Mouse (Mus musculus): ENCODE results near the gene Capn11. TPM values are rescaled to one million over a fixed set of nuclear protein-coding genes. Genes with fewer than 3 reads are reported as not detected.
A peak's percentile ranks its signal among the peaks of the same experiment; 100 is the strongest.

Gene Capn11
- polyA plus RNA-seq, 1 experiment from 2014 or later = 0.65 TPM

DNA sequence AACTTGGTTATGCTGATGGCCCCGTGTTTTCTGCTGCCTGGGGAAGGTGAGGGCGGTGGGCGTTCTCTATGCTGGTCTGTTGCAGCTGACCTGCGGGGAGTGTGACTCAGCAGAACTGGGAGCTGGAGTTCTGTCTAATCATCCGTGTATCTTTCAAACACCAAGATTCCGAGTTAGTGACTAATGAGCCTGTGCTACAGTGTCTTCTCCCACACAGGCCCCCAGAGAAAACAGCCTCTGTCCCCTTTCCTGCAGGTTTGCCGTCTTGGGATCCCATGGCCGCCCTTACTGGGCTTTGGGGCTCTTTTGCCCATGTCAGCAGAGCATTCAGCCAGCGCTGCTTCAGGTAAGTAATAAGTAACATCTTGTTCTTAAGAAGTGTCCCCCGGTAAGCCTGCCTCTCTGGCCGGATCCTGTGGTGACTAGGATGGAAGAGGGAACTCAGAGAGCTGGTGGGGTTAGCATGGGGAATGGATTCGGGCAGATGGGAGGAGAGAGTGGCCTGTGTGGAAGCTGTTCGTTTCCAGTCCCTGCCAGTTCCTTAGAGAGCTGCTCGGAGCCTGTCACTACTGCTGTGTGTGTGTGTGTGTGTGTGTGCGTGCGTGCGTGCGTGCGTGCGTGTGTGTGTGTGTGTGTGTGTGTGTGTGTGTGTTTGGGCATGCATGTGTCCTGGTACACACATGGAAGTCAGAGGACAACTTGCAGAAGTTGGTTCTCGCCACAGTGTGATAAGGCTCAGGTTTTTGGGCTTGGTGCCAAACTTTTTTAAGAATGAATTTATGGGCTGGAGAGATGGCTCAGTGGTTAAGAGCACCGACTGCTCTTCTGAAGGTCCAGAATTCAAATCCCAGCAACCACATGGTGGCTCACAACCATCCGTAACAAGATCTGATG is 36.3 kb upstream of the Capn11 start:
- H3K27me3 ChIP-seq = no peaks in the 10 kb centered on the region
- H3K9ac ChIP-seq (replicated peaks) = no peak overlapping the region
- H3K4me3 ChIP-seq (replicated peaks) = no peak overlapping the region
- H3K4me1 ChIP-seq (replicated peaks) = peaks cover 9% of the 10 kb centered on the region
- no peak overlapping the region for H3K27ac ChIP-seq
- H3K4me2 ChIP-seq = no peak overlapping the region
- ATAC-seq (ENCODE audit: insufficient number of reproducible peaks, insufficient read depth, low FRiP score, low TSS enrichment, low read depth) = no peak
- no peaks in the 10 kb centered on the region for H3K9me3 ChIP-seq
- H3K36me3 ChIP-seq = peaks cover 31% of the 10 kb centered on the region
- 79% methylated on average over 23 of the region's 23 CpGs for WGBS

DNA sequence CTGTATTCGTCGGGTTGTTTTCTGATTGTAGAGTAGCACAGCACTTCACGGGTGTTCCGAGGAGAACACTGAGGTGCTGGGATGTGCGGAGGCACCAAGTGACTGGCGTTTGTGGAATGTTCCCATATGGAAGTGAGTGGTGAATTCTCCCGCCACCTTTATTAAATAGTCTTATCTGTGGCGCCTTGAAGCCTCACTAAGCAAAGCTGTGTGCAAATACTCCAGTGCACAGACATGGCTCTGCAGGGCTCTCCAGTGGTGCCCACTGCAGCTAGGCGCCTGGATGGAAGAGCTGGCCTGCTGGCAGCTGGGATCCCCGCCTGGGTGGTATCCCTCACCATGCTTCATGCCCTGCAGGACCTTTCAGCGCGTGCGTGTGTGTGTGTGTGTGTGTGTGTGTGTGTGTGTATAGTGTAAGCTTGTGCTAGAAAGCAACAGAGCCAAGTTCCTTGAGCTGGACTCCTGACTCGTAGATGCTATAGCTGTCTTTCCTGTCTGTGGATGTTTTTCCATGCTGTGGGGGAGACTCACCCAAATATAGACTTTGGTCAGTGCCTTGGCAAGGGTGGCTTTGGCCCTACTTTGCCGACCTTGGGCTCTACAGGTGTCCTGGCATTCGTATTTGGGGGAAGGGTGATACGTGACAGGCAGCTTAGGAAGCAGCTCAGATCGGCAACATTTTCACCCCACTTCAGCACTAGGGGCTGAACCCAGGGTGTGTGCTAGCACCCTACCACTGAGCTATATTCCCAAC is 34.9 kb upstream of the Capn11 start:
- Histone ChIP-seq H3K36me3 (peaks cover 24% of the 10 kb centered on the region), H3K9ac (replicated peaks) (no peak overlapping the region), H3K27me3 (no peaks in the 10 kb centered on the region), H3K9me3 (no peaks in the 10 kb centered on the region), H3K4me1 (replicated peaks) (peaks cover 3% of the 10 kb centered on the region; the same call in 1 of the 2 replicates), H3K4me2 (no peak overlapping the region), H3K27ac (no peak overlapping the region), H3K4me3 (replicated peaks) (no peak overlapping the region)
- WGBS = 84% methylated on average over 18 of the region's 18 CpGs
- ATAC-seq (ENCODE audit: insufficient number of reproducible peaks, insufficient read depth, low FRiP score, low TSS enrichment, low read depth) = no peak

DNA sequence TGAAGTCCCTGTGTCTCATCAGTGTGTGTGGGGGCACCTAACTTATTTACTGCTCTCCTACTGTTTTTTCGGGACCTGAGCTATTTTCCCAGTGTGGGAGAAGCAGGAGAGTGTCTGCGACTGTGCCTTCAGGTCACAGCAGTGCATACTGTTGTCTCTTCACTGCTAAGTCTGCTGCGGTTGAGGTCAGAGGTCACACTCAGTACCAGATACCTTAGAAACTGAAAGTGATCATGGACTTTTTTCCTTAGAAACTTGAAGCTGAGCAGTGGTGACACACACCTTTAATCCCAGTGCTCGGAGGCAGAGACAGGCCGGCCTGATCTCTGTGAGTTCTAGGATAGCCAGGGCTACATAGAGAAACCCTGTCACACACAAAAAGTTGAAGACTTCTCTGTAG is 33.0 kb upstream of the Capn11 start:
- 74% methylated on average over 5 of the region's 5 CpGs for WGBS
- Histone ChIP-seq H3K27ac (no peak overlapping the region), H3K4me2 (no peak overlapping the region), H3K36me3 (peaks cover 9% of the 10 kb centered on the region), H3K9me3 (no peaks in the 10 kb centered on the region), H3K27me3 (no peaks in the 10 kb centered on the region), H3K4me3 (replicated peaks) (no peak overlapping the region), H3K4me1 (replicated peaks) (peaks cover 10% of the 10 kb centered on the region), H3K9ac (replicated peaks) (no peak overlapping the region)
- no peak for ATAC-seq (ENCODE audit: insufficient number of reproducible peaks, insufficient read depth, low FRiP score, low TSS enrichment, low read depth)

GRCm38 (mm10) chr17:45690044-45690443 is 30.9 kb upstream of the Capn11 start:
- WGBS = 85% methylated on average over 4 of the region's 4 CpGs
- no peaks in the 10 kb centered on the region for H3K9me3 ChIP-seq
- H3K36me3 ChIP-seq = no peaks in the 10 kb centered on the region
- H3K27ac ChIP-seq = no peak overlapping the region
- no peak overlapping the region for H3K9ac ChIP-seq (replicated peaks)
- ATAC-seq (ENCODE audit: insufficient number of reproducible peaks, insufficient read depth, low FRiP score, low TSS enrichment, low read depth) = no peak
- no peak overlapping the region for H3K4me3 ChIP-seq (replicated peaks)
- H3K4me1 ChIP-seq (replicated peaks) = peaks cover 17% of the 10 kb centered on the region
- no peak overlapping the region for H3K4me2 ChIP-seq
- H3K27me3 ChIP-seq = no peaks in the 10 kb centered on the region

DNA sequence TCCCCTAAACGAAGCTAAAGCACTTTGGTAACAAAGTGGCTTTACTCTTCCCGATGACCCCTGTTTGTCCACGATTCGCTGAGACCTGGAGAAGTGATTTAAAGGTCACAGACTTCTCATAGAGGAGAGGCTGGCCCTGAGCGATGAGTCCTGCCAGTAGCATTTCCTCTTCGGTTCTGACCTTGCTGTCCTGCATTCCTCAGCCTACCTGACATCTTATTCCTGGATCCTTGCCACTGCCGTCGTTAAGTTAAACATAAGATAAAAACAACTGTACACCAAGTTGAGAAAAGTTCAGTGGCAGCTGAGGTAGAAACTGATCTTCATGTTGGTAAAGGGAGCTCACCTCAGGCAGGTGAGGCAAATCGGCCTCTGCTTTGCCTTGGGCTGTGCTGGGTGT is 30.0 kb upstream of the Capn11 start:
- Histone ChIP-seq H3K4me1 (replicated peaks) (peaks cover 26% of the 10 kb centered on the region), H3K27me3 (no peaks in the 10 kb centered on the region), H3K4me3 (replicated peaks) (no peak overlapping the region), H3K27ac (no peak overlapping the region), H3K4me2 (no peak overlapping the region), H3K9ac (replicated peaks) (no peak overlapping the region), H3K36me3 (no peaks in the 10 kb centered on the region), H3K9me3 (no peaks in the 10 kb centered on the region)
- ATAC-seq (ENCODE audit: insufficient number of reproducible peaks, insufficient read depth, low FRiP score, low TSS enrichment, low read depth) = no peak
- 91% methylated on average over 9 of the region's 9 CpGs for WGBS

DNA sequence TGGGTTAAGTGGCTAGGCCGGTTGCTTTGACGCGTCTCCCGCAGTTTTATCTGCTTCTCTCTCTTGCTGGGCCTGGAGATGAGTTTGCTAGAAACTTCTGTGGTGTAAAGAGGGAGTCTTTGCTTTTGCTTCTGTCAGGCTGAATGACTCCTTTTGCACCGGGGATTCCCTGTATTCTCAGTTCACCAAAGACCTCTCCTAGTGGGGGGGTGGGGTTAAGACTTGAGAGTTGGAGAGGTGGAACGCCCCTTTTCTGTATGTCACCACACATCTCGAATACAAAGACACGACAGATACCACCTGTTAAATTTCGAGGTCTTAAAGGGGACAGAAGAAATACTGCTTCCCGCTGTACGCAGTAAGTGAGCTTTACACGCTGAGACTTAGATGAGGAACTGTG is 27.6 kb upstream of the Capn11 start, which contains the start of gene Tmem63b:
Gene Tmem63b (minus strand): TSS at position 190 of the 400 bp plus-strand sequence.
- 12% methylated on average over 12 of the region's 12 CpGs for WGBS
- Histone ChIP-seq H3K9ac (replicated peaks) (peak within 1 kb of the TSS; percentile 90), H3K4me2 (peak within 1 kb of the TSS; percentile 88), H3K27me3 (no peaks in the 10 kb centered on the region), H3K36me3 (no peaks in the 10 kb centered on the region), H3K4me1 (replicated peaks) (peaks cover 24% of the 10 kb centered on the region), H3K4me3 (replicated peaks) (peak within 1 kb of the TSS; percentile 78), H3K9me3 (peaks cover 2% of the 10 kb centered on the region; the same call in 1 of the 2 replicates), H3K27ac (peak within 1 kb of the TSS; percentile 90)
- ATAC-seq (ENCODE audit: insufficient number of reproducible peaks, insufficient read depth, low FRiP score, low TSS enrichment, low read depth) = no peak

DNA sequence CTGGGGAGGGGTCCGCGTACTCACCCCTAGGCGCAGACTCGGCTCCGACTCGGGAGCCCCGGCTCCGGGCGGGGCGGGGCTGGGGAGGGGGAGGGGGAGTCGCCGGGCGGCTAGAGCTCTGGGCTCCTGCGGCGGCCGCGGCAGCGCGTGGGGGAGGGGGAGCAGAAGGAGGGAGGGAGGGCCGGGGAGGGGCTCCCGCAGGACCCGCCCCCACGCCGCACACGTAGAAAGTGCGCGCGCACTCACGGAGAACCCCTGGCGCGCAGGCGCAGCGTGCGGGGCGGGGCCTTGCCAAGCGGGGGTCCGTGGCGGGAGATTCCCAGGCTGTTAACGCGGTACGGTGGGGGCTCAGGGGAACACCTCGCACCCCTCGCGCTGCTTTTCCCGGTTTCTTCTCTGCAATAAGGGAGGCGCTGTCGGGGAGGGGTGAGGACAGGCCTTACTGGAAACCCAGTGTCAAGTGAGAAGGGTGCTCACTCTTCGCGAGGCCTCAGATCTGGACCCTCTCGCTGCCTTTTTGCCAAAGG is 27.0 kb upstream of the Capn11 start, which contains the start of gene Mrpl14:
Gene Mrpl14 (plus strand): TSS at position 230 of the 527 bp plus-strand sequence.
- Histone ChIP-seq H3K9ac (replicated peaks) (peak within 1 kb of the TSS; percentile 90), H3K4me1 (replicated peaks) (peaks cover 24% of the 10 kb centered on the region), H3K4me2 (peak within 1 kb of the TSS; percentile 88), H3K9me3 (peaks cover 4% of the 10 kb centered on the region; the same call in 1 of the 2 replicates), H3K4me3 (replicated peaks) (peak within 1 kb of the TSS; percentile 78), H3K36me3 (no peaks in the 10 kb centered on the region), H3K27ac (peak within 1 kb of the TSS; percentile 90), H3K27me3 (no peaks in the 10 kb centered on the region)
- peak; percentile 82 for ATAC-seq (ENCODE audit: insufficient number of reproducible peaks, insufficient read depth, low FRiP score, low TSS enrichment, low read depth)
- under 1% methylated on average over 31 of the region's 50 CpGs for WGBS

GRCm38 (mm10) chr17:45685171-45686092 is 26.3 kb upstream of the Capn11 start:
- Histone ChIP-seq H3K4me1 (replicated peaks) (peaks cover 31% of the 10 kb centered on the region), H3K27me3 (no peaks in the 10 kb centered on the region), H3K36me3 (no peaks in the 10 kb centered on the region), H3K4me3 (replicated peaks) (peak overlapping the region; percentile 78), H3K4me2 (peak overlapping the region; percentile 88), H3K9ac (replicated peaks) (peak overlapping the region; percentile 90), H3K27ac (peak overlapping the region; percentile 90), H3K9me3 (peaks cover 4% of the 10 kb centered on the region; the same call in 1 of the 2 replicates)
- WGBS = under 1% methylated on average over 58 of the region's 58 CpGs
- ATAC-seq (ENCODE audit: insufficient number of reproducible peaks, insufficient read depth, low FRiP score, low TSS enrichment, low read depth) = peak; percentile 57

- no peak for ATAC-seq (ENCODE audit: insufficient number of reproducible peaks, insufficient read depth, low FRiP score, low TSS enrichment, low read depth)
- H3K36me3 ChIP-seq = no peaks in the 10 kb centered on the region
- H3K4me1 ChIP-seq (replicated peaks) = peaks cover 31% of the 10 kb centered on the region
- H3K4me3 ChIP-seq (replicated peaks) = peak overlapping the region; percentile 78
- H3K9me3 ChIP-seq = peaks cover 4% of the 10 kb centered on the region; the same call in 1 of the 2 replicates
- no peaks in the 10 kb centered on the region for H3K27me3 ChIP-seq
- peak overlapping the region; percentile 90 for H3K9ac ChIP-seq (replicated peaks)
- WGBS = 29% methylated on average over 14 of the region's 14 CpGs
- peak overlapping the region; percentile 90 for H3K27ac ChIP-seq
- H3K4me2 ChIP-seq = peak overlapping the region; percentile 88
Measured at GRCm38 (mm10) chr17:45684667-45685131, 25.6 kb upstream of the Capn11 start.

GRCm38 (mm10) chr17:45682843-45683242 is 23.7 kb upstream of the Capn11 start:
- Histone ChIP-seq H3K4me1 (replicated peaks) (peaks cover 34% of the 10 kb centered on the region), H3K4me3 (replicated peaks) (no peak overlapping the region), H3K36me3 (peaks cover 6% of the 10 kb centered on the region; the same call in 1 of the 2 replicates), H3K27ac (no peak overlapping the region), H3K9ac (replicated peaks) (no peak overlapping the region), H3K9me3 (peaks cover 4% of the 10 kb centered on the region; the same call in 1 of the 2 replicates), H3K4me2 (no peak overlapping the region), H3K27me3 (no peaks in the 10 kb centered on the region)
- ATAC-seq (ENCODE audit: insufficient number of reproducible peaks, insufficient read depth, low FRiP score, low TSS enrichment, low read depth) = no peak
- WGBS = 91% methylated on average over 4 of the region's 4 CpGs
